Mouse (Mus musculus) gastrocnemius, postnatal 36 days (tissue): Measurements from ENCODE around the gene Extl1. TPM values are rescaled to one million over a fixed set of nuclear protein-coding genes. Genes with fewer than 3 reads are reported as not detected.

ENCODE experiments used
- DNase-seq, 2 experiments: peaks; one replicate each; pipeline ENCODE4 v3.0.0; 2022
- intact Hi-C: fragments of 180-260 bp; cut with DNase I; formaldehyde crosslinking; loops from one replicate; pipeline ENCODE4 v1.15.1; 2025
- total RNA-seq, 2 experiments: library from RNA; stranded (reverse); gene quantifications; 2 replicates each; pipeline ENCODE4 v1.2.3; 2021

The Extl1 gene
- total RNA-seq, 2 experiments from 2014 or later: 25.9 to 29.9 TPM

DNA sequence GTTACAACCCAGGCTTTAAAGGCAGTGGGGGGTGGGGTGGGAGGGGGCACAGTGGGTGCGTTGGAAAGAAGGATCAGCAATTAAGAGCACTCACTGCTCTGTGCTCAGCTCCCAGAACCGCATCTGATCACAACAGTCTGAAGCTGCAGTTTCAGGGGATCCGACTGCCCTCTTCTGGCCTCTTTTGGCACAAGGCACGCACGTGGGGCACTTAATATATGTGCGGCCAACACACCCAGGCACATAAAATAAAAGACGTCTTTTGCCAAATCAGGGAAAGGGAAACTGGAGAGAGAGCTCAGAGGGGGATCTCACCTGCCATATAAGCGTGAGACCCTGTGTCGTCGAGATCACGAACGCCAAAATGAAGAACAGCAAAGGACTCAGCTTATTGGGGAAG, 9.4 kb upstream of the Extl1 start:
- DNase-seq: no peak
- intact Hi-C loops: no loop called here

DNA sequence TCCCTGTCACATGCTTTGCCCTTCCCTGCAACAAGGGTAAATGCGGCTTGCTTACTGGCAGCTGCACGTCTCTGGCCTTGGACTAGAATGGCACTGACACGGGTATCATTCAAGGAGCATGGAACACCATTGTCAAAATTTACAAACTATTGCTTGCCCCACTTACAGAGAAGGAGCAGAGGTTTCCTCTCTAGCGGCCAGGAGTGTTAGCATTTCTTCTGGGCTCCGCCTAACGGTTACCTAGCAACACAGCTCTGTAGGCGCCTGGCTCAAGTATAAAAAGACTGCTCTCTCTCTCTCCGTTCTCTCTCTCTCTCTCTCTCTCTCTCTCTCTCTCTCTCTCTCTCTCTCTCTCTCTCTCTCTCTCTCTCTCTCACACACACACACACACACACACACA, 8.9 kb upstream of the Extl1 start:
- no peak for DNase-seq
- intact Hi-C loops: no loop called here

DNA sequence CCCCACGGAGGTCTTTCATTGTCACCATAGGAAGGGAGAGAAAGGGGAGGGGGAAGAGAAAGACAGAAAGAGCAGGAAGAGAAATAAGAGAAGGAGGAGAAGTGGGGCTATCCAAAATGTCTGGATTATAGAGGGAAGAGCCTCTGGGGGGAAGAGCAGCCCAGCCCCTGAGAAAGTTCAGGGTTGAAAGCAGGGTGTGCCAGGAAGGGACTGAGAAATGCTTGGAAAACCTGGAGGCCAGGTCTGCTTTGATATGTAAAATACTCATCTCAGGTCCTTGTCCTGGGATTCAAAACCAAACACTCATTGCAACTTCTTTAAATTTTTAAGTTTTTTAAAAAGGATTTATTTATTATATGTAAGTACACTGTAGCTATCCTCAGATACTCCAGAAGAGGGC, 8.0 kb upstream of the Extl1 start:
- intact Hi-C loops: no loop called here

DNA sequence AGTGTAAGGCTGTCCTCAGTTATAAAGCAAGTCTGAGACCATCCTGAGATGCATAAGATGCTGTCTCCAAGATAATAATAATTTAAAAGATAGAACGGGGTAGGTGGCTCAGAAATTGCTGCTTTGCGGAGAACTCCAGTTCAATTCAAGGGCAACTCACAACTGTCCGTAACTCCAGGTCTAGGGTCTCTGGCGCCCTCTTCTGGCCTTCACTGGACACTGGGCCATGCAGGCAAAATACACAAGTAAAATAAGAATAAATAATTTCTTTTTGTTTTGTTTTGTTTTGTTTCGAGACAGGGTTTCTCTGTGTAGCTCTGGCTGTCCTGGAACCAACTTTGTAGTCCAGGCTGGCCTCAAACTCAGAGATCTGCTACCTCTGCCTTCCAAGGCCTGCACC, 4.7 kb upstream of the Extl1 start:
- intact Hi-C loops: loop anchor here (2.0 kb wide), 1 partner anchor 126 kb away; no protein-coding TSS in a partner anchor
- DNase-seq: peak in 1 of 2 experiments; percentile 48

More for the DNA sequence above, 8.0 kb upstream of the Extl1 start:
- no peak for DNase-seq

DNA sequence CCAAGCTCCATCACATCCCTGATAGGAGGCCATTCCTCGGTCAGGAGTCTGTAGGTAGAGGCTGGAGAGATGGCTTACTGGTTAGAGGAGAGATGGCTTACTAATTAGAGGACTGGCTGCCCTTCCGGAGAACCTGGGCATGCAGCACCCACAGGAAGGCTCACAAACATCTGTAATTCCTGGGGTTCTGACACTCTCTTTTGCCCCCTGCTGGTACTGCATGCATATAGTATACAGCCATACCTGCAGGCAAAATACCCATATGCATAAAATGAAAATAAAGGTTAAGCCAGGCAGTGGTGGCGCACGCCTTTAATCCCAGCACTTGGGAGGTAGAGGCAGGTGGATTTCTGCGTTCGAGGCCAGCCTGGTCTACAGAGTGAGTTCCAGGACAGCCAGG, 3.6 kb upstream of the Extl1 start:
- DNase-seq: no peak
- intact Hi-C loops: no loop called here

DNA sequence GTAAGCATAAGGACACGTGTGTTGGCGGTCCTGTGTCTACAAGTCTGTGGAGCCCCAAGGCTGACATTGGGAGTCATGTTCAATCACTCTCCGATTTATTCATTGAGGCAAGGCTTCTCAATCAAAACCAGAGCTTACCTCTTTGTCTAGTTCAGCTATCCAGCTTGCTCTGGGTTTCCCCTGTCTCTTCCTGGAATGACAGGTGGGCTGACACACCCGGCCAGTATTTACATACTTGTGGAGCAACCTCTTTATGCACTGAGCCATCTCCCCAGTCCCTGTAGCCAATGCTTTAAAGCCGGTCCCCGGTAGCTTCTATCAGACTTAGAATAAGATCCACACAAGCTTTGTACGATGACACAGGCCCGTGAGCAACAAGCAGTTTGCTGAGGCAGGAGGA, 4.1 kb downstream of the Extl1 start:
- intact Hi-C loops: loop anchor here (5.0 kb wide), 2 partner anchors 112 to 192 kb away; partner anchors contain the start of gene Cep85
- DNase-seq: no peak

DNA sequence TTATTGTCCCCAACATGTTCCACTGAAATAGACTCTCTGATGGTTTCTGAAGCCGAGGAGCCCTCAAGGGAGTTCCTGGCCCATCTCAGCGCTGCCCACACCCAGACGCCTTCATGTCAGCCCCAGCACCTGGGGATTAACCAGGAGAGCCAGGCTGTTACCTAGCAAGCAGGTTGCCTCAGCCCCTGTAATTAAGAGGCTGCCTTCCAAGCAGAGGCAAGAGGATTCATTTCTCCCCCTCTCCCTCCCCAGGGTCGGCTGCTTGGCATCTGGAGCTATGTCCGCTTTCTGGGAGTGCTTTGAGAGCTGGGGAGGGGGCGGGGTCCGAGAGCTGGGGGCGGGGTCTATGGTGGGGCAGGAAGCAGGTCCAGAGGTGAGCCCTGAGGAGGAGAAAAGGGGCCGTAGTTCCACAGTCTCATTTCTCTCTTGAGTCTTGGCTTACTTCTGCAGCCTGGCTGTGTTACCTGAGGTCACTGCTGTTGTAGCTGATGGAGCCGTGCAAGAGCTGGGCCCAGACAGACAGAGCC, 5.5 kb downstream of the Extl1 start:
- intact Hi-C loops: loop anchor here (5.0 kb wide), 2 partner anchors 111 to 191 kb away; partner anchors contain the start of gene Cep85

DNA sequence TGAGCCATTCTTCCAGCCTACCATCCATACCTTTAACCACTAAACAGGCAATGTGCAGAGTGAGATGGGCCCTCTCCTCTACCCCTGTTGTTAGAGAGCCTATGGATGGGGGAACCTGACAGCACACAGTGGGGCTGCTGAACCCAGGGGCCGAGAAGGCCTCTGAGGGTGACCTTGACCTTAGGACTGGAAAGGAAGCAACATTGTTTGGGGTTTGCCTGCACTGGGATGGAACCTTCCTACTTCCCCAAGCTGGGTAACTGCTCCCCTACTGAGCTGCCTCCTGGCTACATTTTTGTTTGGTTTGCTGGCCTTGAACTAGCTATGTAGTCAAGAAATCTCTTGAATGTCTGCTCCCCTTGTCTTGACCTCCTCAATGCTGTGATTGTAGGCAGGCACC, 9.3 kb downstream of the Extl1 start:
- DNase-seq: no peak
- intact Hi-C loops: loop anchor here (5.0 kb wide), 1 partner anchor 127 kb away; the partner anchor contains the start of genes Gm30191 and Zfp593

More for the DNA sequence above, 5.5 kb downstream of the Extl1 start:
- DNase-seq: no peak

DNA sequence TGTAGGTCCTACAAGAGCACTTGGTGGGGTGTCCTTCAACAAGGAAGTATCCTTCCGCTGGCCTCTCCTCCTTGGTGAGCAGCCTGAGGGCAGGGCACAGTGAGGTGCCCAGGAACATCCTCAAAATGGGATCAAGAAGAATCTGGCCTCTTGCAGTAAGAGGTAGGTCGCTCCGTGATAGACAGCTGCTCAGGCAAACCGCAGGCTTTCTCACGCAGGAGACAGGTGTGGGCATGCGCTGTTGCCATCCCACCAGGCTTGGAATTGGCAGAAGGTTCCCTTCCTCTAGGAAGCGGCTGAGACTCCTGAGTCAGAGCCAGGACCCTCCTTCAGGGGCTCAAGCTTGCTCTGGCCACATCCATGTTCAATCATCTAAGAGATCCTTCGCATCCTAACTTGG, 10.4 kb downstream of the Extl1 start:
- intact Hi-C loops: loop anchor here (5.0 kb wide), 1 partner anchor 126 kb away; the partner anchor contains the start of genes Gm30191 and Zfp593
- no peak for DNase-seq

DNA sequence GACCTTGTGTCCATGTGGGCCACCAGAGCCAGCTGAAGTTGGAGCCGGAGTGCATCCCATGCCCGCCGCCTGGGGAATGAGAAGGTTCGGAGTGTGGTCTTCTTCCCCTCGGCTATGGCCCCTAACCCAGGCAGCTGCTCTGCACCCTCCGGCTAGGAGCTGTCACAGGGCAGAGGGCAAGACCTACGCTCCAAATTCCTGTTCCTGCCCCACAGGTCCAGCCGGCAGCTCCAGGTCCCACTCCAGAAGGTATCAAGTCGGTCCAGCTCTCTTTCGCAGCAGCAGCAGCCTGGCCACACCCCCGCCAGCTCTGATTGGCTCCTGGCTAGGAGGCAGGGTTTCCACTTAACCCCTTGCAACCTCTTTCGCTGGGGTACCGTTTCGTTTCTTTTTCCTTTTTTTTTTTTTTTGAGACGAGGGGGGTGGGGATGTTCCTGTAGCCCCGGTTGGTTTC, 11.3 kb downstream of the Extl1 start:
- DNase-seq: peak; percentile 57 to 72
- intact Hi-C loops: loop anchor here (5.0 kb wide), 1 partner anchor 125 kb away; the partner anchor contains the start of genes Gm30191 and Zfp593

DNA sequence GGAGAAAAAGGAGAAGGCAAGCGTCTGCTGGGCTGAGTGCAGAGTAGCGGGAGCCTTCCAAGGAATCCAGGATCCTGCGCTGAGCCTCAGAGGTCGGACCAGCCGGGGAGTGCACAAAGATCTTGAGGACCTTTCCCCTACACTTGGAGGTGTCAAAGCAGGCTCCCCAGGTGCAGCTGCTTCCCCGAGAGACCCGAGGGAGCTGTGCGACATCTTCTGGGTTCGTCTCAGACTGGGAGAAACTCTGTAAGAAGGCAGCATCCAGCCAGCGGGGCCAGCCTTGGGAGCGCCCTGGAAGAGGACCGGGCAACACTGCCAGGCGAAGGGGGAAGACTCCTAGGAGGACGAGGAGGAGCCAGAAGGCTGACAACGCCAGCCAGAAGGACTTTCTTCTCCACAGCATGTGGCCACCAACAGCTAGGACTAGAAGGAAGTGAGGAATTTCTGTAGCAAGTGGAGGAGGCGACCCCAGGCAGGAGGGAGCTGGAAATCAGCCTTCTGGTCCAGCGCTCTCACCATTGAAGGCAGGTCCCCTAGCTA, 12.3 kb downstream of the Extl1 start:
- DNase-seq: no peak
- intact Hi-C loops: loop anchor here (5.0 kb wide), 1 partner anchor 124 kb away; the partner anchor contains the start of genes Gm30191 and Zfp593

DNA sequence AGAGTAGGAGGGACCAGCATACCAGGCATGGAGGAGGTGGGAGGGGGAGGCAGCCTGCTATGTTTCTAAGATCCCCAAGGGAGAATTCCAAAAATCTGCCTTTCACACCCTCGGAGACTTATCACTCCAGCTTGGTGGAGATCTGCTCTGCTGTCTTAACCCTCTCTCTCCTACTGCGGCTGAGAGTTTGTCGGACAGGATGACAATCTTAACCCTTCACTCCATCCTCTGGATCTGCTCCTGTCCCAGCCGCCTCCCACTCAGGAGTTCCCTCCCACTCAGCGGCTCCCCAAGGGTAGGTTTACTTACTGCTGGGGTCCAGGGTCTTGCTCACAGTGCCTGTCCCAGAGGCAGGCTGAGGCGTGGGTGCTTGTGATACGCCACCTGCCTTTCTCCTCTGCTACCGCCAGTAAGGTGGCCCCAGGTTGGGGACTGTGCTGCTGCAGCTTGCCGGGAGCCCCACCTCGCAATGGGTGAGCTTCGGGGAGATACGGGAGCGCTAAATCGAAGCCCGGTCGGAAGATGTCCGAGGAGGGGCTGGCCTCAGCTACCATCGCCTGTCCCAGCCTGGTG, 12.9 kb downstream of the Extl1 start:
- intact Hi-C loops: loop anchor here (5.0 kb wide), 1 partner anchor 123 kb away; the partner anchor contains the start of genes Gm30191 and Zfp593
- no peak for DNase-seq

DNA sequence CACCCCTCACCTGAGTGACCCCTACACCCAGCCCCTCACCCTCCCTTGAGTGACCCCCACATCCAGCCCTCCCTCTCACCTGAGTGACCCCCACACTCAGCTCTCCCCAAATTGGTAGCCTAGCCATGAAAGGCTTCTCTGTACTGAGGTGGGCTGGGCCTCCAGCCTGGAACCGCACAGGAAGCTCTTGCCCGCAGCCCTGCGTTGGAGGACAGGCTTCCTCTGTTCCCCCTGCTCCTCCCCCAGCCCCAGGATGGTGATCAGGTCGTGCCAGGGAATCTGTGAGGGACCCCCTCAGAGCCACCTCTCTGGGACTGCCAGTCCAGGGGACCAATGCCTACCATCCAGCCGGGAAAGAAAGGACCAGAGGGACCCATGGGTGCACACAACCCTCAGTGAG, 18.4 kb downstream of the Extl1 start:
- no peak for DNase-seq
- intact Hi-C loops: no loop called here

DNA sequence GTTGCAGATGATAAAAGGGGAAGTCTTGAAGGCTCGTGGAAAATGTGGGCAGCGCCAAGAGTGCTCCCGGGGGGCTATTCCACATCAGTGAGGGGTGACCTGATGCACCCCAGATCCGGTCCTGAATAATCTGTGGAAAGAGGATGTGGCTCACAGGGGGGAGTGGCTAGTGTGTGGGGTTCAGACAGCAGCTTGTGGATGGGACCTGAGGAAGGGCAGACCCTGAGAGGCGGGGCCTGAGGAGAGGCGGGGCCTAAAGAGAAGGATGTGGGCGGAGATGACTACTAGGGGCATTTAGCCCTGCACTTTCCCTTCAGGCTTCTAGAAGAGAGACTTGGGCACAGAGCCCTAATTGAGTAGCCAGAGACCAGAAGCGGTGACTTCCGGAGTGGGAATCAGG, 21.1 kb downstream of the Extl1 start:
- DNase-seq: no peak
- intact Hi-C loops: no loop called here

DNA sequence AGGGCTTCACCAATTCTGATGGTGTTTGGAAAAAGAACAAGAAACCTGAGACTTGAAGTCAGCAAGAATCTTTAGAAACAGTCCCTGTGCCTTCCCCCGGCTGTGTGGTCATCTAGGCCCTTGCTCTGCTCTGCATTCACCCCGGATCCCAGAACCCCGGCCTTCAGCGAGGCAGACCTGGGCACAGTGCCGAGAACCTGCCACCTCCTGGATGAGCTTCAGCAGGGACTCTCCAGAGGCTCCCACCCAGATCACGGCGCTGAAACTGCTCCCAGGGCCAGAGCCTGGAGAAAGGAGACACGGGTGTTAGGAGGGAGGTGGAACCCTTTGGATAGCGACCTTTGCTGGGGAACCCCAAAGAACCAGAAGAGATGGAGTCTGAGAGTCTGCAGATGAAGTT, 21.5 kb downstream of the Extl1 start:
- intact Hi-C loops: no loop called here
- no peak for DNase-seq

DNA sequence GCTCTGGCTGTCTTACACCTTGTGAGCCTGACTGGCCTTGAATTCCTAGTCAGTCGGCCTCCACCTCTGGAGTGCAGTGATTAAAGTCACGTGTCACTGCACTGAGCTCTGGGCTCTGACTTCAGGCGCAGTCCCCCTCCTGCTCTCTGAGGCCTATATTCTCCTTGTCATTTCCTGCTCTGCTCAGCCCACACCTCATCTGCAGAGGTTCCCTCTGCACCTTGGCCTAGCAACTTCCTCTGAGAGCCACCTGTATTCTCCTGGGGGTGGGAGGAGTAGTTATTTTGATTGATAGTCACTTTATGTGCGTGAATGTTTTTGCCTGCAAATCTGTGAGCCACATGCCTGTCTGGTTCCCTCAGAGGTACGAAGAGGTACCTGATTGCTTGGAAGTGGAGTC, 22.4 kb downstream of the Extl1 start:
- intact Hi-C loops: no loop called here
- DNase-seq: no peak

DNA sequence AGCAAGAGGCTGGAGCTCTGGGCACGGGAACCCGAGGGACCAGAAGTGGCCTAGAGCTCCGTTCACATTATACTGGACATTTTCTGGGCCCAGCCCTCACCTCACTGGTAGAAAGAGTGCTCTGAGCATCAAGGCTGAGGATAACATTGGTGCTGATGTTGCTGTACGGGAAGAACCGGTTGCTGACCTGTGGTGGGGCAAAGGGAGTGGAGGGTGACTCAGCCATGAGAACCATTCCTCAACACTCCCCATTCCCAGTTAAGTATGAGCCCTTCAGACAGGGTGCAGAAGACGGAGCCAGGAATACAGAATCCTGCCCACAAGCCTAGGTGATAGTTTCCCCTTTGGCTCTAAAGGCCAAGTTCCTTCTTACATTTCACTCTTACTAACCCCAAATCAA, 24.0 kb downstream of the Extl1 start:
- no peak for DNase-seq
- intact Hi-C loops: loop anchor here (5.0 kb wide), 1 partner anchor 42 kb away; the partner anchor contains the start of gene Trim63

DNA sequence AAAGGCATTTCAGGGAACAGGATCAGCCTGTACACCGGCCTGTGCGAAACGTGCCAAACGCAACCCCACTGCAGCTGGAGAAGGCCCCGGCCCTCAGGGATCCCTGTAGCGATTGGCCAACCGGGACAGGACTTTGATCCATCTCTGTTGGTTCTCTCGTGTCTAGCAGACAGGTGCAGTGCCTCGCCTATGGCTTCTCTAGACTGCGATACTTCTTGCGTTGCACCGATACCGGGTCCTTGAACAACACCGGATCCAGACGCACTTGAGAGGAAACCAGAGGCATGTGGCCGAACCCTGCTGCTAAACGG, 26.2 kb downstream of the Extl1 start:
- intact Hi-C loops: loop anchor here (5.0 kb wide), 1 partner anchor 40 kb away; the partner anchor contains the start of gene Trim63
- DNase-seq: no peak

DNA sequence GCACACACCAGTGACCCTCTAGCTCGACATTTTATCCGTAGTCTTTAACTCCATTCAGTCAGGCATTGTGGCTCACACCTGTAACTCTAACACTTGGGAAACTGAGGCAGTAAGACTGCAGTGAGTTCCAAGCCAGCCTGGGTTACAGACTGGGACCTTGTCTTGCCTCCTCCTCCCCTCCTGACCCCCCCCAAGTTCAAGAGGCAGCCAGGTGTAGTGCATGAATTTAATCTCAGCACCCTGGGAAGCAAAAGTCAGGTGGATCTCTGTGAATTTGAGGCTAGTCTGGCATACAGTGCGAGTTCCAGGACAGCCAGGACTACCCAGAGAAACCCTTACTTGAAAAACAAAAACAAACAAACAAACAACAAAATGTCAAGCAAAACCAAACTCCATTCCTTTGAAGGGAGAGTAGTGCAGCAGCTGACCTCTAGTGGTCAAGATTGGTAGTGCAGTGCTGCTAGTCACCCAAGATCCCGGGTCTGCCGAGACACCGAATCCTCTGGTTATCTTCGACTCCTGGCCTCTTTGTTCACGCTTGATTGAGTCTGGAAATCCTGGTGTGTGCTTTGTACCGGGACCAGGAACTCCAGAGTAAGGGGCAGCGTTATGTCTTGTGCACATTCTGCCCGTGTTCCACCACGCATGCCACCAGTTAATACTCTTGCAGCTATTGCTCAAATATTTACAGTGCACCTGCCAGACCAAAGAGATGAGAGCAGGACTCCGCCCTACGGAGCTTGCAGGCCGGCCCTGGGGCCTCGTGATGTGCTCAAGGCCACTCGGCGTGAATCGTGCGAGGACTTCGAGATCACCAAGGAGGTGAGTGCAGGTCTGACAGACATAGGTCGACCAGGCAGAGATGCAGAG, 26.8 kb downstream of the Extl1 start:
- intact Hi-C loops: loop anchor here (5.0 kb wide), 1 partner anchor 40 kb away; the partner anchor contains the start of gene Trim63
- DNase-seq: peak; percentile 52 to 55

DNA sequence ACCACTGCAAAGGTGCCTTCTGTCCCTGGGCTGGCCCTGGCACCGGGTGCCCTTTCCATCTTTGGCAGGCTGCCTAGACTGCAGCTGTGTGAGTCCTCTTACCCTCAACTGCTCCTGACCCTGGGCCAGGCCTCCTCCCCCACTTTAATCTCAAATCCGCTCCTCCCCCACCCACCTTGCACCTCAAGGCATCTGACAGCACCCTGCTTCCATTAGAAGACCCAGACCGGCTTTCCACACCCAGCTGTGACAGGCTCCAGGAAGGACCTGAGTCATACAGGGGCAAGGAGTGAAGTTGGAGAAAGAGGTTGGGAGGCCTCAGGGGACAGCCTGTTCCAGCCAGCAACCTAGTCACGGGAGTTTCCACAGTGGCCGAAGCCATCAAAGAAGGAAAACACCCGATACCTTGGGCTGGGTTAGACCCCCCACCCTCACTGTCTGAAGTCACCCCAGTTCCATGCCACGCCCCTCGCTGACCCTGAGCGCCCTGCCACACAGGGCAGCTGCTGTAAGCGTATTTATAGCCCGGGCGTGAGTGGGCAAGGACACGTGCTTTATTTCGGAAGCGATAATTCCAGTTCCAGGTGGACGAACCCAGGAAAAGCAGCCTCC, 27.7 kb downstream of the Extl1 start:
- peak; percentile 66 to 78 for DNase-seq
- intact Hi-C loops: loop anchor here (5.0 kb wide), 1 partner anchor 39 kb away; the partner anchor contains the start of gene Trim63
